In the genomic region with DNA sequence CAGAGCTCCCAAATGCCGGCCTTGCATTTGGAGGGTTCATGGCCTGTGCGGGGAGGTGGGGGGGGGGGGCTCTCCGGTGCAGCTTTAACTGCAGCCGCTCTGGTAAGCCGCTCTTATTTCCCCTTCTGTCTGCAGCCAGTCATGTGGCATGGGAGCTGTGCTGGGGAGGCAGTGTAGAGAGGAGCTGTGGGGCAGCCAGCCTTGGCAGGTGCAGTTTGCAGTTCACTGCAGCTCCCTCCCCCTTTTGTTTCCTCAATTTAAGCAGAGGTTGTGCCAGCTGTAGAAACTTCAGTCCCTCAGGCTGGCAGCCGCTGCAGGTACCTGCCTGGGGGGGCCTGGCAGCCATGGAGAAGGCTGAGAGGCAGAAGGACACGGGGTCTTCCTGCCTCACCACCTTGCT, we compare ENCODE assay signal across 11 mouse cellular contexts. TPM values are rescaled to one million over a fixed set of nuclear protein-coding genes. Genes with fewer than 3 reads are reported as not detected.
A peak's percentile ranks its signal among the peaks of the same experiment; 100 is the strongest.
DNase-seq lines count a peak whose midpoint lies in the region; ATAC-seq lines count a peak whose summit lies in the region.
"Had no signal": no experiment of that assay in that cellular context is flagged by ENCODE, and none has a peak within 500 bp of the region (broad histone marks: within the 10 kb centered on the region; RNA-seq: fewer than 3 reads in every experiment).

No protein-coding gene starts in this region.

- no peak overlapping the region for H3K4me3 ChIP-seq in forebrain, embryonic 12.5 days (replicated peaks)
- H3K4me3 ChIP-seq in stomach, embryonic 16.5 days (replicated peaks; ENCODE audit: low read length): no peak overlapping the region
- H3K4me3 ChIP-seq: erythroblast, embryonic 14.5 days had no signal

- no peak overlapping the region for H3K4me2 ChIP-seq in forebrain, embryonic 12.5 days
- H3K4me2 ChIP-seq in stomach, embryonic 16.5 days (ENCODE audit: low read depth, low read length): no peak overlapping the region
- H3K4me2 ChIP-seq: lung, embryonic 14.5 days had no signal

- whole genome bisulfite sequencing in forebrain, embryonic 12.5 days: 12% methylated on average over 7 of the region's 7 CpGs
- 52% methylated on average over 7 of the region's 7 CpGs for WGBS in stomach, embryonic 16.5 days

- peaks cover 55% of the 10 kb centered on the region for H3K4me1 ChIP-seq in forebrain, embryonic 12.5 days
- peaks cover 46% of the 10 kb centered on the region for H3K4me1 ChIP-seq in stomach, embryonic 16.5 days (ENCODE audit: control insufficient read depth, insufficient read depth, low read length)

- peak overlapping the region; percentile 90 for H3K27ac ChIP-seq in forebrain, embryonic 12.5 days
- H3K27ac ChIP-seq in stomach, embryonic 16.5 days (ENCODE audit: low read length): peak overlapping the region; percentile 75

- peaks cover 48% of the 10 kb centered on the region for H3K36me3 ChIP-seq in forebrain, embryonic 12.5 days (replicated peaks)
- peaks cover 14% of the 10 kb centered on the region for H3K36me3 ChIP-seq in stomach, embryonic 16.5 days (ENCODE audit: control insufficient read depth, insufficient read depth, low read length)

- H3K9ac ChIP-seq in forebrain, embryonic 12.5 days: peak overlapping the region; percentile 29; the same call in 1 of the 2 replicates
- no peak overlapping the region for H3K9ac ChIP-seq in stomach, embryonic 16.5 days (ENCODE audit: low read length)

- peak; percentile 27; the same call in 1 of the 2 replicates for ATAC-seq in forebrain, embryonic 12.5 days (ENCODE audit: low FRiP score)
- no peak for ATAC-seq in stomach, embryonic 16.5 days (ENCODE audit: insufficient read depth, low FRiP score)

- peak; percentile 45 for DNase-seq in kidney, adult 11 months
- no peak for DNase-seq in kidney, postnatal 14 days
- DNase-seq in kidney, postnatal 4 days: peak; percentile 49 to 64
- DNase-seq in embryo, embryonic 9.5 days (ENCODE audit: extremely low spot score): no peak
- DNase-seq in cerebellum, adult 9-11 months: no peak
- DNase-seq in adrenal gland, postnatal 4 days (ENCODE audit: low spot score in 2 of 2): no peak
- DNase-seq: lung, embryonic 14.5 days had no signal

- H3K27me3 ChIP-seq in forebrain, embryonic 12.5 days: no peaks in the 10 kb centered on the region
- no peaks in the 10 kb centered on the region for H3K27me3 ChIP-seq in stomach, embryonic 16.5 days (ENCODE audit: control insufficient read depth, insufficient read depth, low read length)

- H3K9me3 ChIP-seq in forebrain, embryonic 12.5 days: no peaks in the 10 kb centered on the region
- H3K9me3 ChIP-seq in stomach, embryonic 16.5 days (replicated peaks; ENCODE audit: control insufficient read depth, low read length): no peaks in the 10 kb centered on the region

RNA-seq across cellular contexts. Expression of a gene that starts 15.1 kb away (rescaled TPM):
- polyA plus RNA-seq in forebrain, embryonic 12.5 days (2016; fragmentation: Nextera tagmentation; extraction: Ambion mirVana): 0.47 and 0.50 TPM in 2 replicates
- 9.2 and 9.5 TPM in 2 replicates for polyA plus RNA-seq in stomach, embryonic 16.5 days (2015; fragmentation: Nextera tagmentation; extraction: Ambion mirVana)
- 1 to 10 TPM; 2.3 to 5.2 TPM for total RNA-seq in adrenal gland, postnatal 4 days (2021)
- total RNA-seq: MEL had no signal
- polyA plus RNA-seq: erythroblast, embryonic 14.5 days had no signal

RNA-seq across cellular contexts. Expression of a gene that starts 15.5 kb away (rescaled TPM):
- 0.14 and 0.29 TPM in 2 replicates for polyA plus RNA-seq in forebrain, embryonic 12.5 days (2016; fragmentation: Nextera tagmentation; extraction: Ambion mirVana)
- 0.12 TPM in 1 of 2 replicates, not detected in the other for polyA plus RNA-seq in stomach, embryonic 16.5 days (2015; fragmentation: Nextera tagmentation; extraction: Ambion mirVana)
- total RNA-seq in adrenal gland, postnatal 4 days (2021): under 1 TPM in 1 of 2 experiments, not detected in 1; 0.31 TPM
- polyA plus RNA-seq: erythroblast, embryonic 14.5 days; lung, embryonic 14.5 days had no signal

RNA-seq across cellular contexts. Expression of a gene that starts 43.8 kb away (rescaled TPM):
- 1.3 TPM in 2 replicates for polyA plus RNA-seq in forebrain, embryonic 12.5 days (2016; fragmentation: Nextera tagmentation; extraction: Ambion mirVana)
- 17.1 and 21.0 TPM in 2 replicates for polyA plus RNA-seq in stomach, embryonic 16.5 days (2015; fragmentation: Nextera tagmentation; extraction: Ambion mirVana)
- 10 to 100 TPM; 24.8 to 25.2 TPM for total RNA-seq in adrenal gland, postnatal 4 days (2021)

Comparison
In these comparisons a context has a peak if more than half of its experiments do, and no peak if none do; other contexts are left out.
1. DNase-seq: peak in kidney, adult 11 months (single experiment) and kidney, postnatal 4 days (2 of 2); none in kidney, postnatal 14 days (single experiment), embryo, embryonic 9.5 days (single experiment), cerebellum, adult 9-11 months (single experiment) and adrenal gland, postnatal 4 days (0 of 2).